Mouse (Mus musculus): Measurements from ENCODE around the gene Sh3gl2. TPM values are rescaled to one million over a fixed set of nuclear protein-coding genes. Genes with fewer than 3 reads are reported as not detected.
A peak's percentile ranks its signal among the peaks of the same experiment; 100 is the strongest.

Gene Sh3gl2
- polyA plus RNA-seq (2015; fragmentation: Nextera tagmentation; extraction: Ambion mirVana): 0.60 and 1.4 TPM in 2 replicates

DNA sequence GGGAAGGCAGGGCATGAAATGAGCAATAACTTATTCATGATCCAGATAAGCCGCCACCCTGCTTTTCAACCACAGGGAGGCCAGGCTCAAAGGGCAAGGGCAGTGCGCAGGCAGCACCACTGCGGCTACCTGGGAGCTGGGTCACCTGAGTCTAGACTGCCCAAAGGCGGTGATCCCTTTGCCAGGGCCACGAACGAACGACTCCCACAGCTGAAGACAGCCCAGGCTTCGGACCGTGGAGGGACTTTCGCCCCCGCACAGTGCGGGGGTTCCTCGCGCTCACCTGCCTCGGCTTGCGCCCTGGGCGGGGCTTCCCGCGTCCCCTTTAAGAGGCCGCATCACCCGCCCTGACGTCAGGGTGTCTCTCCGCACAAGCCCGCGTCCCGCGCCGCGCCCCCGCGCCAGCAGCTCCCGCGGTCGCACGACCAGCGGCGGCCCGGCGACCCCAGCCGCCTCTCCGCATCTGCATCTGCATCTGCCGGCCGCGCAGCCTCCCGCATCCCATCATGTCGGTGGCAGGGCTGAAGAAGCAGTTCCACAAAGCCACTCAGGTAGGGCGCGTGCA lies at the start of gene Sh3gl2:
TSS of gene Sh3gl2 (plus strand) at position 56 of the 565 bp plus-strand sequence.
- H3K4me1 ChIP-seq (replicated peaks): peaks cover 12% of the 10 kb centered on the region
- no peaks in the 10 kb centered on the region for H3K9me3 ChIP-seq (replicated peaks)
- peaks cover 53% of the 10 kb centered on the region for H3K27me3 ChIP-seq
- 1% methylated on average over 48 of the region's 48 CpGs for WGBS
- H3K27ac ChIP-seq: no peak within 1 kb of the TSS
- no peaks in the 10 kb centered on the region for H3K36me3 ChIP-seq
- H3K9ac ChIP-seq: peak within 1 kb of the TSS; percentile 56
- peak within 1 kb of the TSS; percentile 99 for H3K4me2 ChIP-seq
- peak within 1 kb of the TSS; percentile 74 for H3K4me3 ChIP-seq
- peak; percentile 47; the same call in 1 of the 2 replicates for ATAC-seq (replicated peaks; ENCODE audit: insufficient number of reproducible peaks, insufficient read depth, low FRiP score, low read depth)

GRCm38 (mm10) chr4:85161156-85161555 lies 43.8 kb upstream of the Sh3gl2 start:
- H3K9me3 ChIP-seq (replicated peaks): no peaks in the 10 kb centered on the region
- H3K4me1 ChIP-seq (replicated peaks): 0 out of 2 replicates have a peak, but pooled peaks cover 2% of the 10 kb centered on the region
- no peaks in the 10 kb centered on the region for H3K27me3 ChIP-seq
- WGBS: 55% methylated on average over 4 of the region's 4 CpGs
- no peak overlapping the region for H3K27ac ChIP-seq
- ATAC-seq (replicated peaks; ENCODE audit: insufficient number of reproducible peaks, insufficient read depth, low FRiP score, low read depth): no peak
- H3K4me2 ChIP-seq: no peak overlapping the region
- H3K36me3 ChIP-seq: no peaks in the 10 kb centered on the region
- H3K4me3 ChIP-seq: no peak overlapping the region
- H3K9ac ChIP-seq: no peak overlapping the region

DNA sequence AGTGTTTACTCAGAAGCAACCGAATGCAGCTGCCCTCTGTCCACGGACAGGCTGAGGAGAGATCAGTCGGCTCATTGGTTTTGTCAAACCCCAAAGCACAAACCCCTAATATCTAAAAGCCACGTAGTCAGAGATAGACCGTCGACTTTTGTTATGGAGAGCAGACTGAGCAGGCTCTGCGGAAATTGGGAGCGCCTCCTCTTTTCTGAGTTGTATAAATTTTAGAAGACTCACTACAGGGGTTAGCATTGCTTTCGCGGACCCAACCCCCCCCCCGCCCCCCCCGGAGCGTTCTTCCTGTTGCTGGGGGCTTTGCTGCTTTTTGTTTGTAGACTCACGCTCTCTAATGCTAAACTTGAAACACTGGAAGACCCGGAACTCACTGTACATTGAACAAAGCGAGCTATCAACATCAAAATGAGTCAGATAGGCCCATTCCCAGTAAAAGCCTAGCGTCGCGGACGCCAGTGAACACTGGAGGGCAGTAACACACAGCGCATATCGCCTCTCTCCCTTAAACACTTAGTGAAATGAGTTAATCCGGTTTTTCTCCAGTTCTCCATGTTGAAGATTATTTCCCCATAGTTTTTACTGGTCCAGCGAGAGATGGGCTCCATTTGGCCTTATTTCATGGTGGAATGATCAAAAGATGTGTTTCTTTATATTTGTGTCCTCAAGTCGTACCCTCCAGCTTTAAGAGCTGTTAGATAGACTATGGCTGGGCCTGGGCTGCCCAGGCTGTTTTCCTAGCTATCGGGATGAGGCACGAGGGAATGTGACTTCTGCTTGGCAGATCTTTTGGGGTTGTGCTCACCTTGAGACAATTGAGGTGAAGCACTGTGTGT lies 42.2 kb upstream of the Sh3gl2 start:
- Histone ChIP-seq H3K9ac (no peak overlapping the region), H3K4me3 (no peak overlapping the region), H3K27ac (no peak overlapping the region), H3K27me3 (no peaks in the 10 kb centered on the region), H3K4me1 (replicated peaks) (0 out of 2 replicates have a peak, but pooled peaks cover 2% of the 10 kb centered on the region), H3K9me3 (replicated peaks) (no peaks in the 10 kb centered on the region), H3K4me2 (peak overlapping the region; percentile 49), H3K36me3 (no peaks in the 10 kb centered on the region)
- WGBS: 23% methylated on average over 27 of the region's 27 CpGs
- ATAC-seq (replicated peaks; ENCODE audit: insufficient number of reproducible peaks, insufficient read depth, low FRiP score, low read depth): no peak

- H3K36me3 ChIP-seq: no peaks in the 10 kb centered on the region
- H3K27ac ChIP-seq: no peak overlapping the region
- WGBS: 86% methylated on average over 2 of the region's 2 CpGs
- no peak overlapping the region for H3K4me3 ChIP-seq
- ATAC-seq (replicated peaks; ENCODE audit: insufficient number of reproducible peaks, insufficient read depth, low FRiP score, low read depth): no peak
- no peaks in the 10 kb centered on the region for H3K9me3 ChIP-seq (replicated peaks)
- 0 out of 2 replicates have a peak, but pooled peaks cover 2% of the 10 kb centered on the region for H3K4me1 ChIP-seq (replicated peaks)
- H3K27me3 ChIP-seq: no peaks in the 10 kb centered on the region
- no peak overlapping the region for H3K4me2 ChIP-seq
- no peak overlapping the region for H3K9ac ChIP-seq
Observed at GRCm38 (mm10) chr4:85163313-85163615, 41.7 kb upstream of the Sh3gl2 start.

- Histone ChIP-seq H3K27me3 (no peaks in the 10 kb centered on the region), H3K4me1 (replicated peaks) (0 out of 2 replicates have a peak, but pooled peaks cover under 1% of the 10 kb centered on the region), H3K9ac (no peak overlapping the region), H3K9me3 (replicated peaks) (no peaks in the 10 kb centered on the region), H3K4me3 (no peak overlapping the region), H3K36me3 (no peaks in the 10 kb centered on the region), H3K27ac (no peak overlapping the region), H3K4me2 (no peak overlapping the region)
- 83% methylated on average over 12 of the region's 12 CpGs for WGBS
- no peak for ATAC-seq (replicated peaks; ENCODE audit: insufficient number of reproducible peaks, insufficient read depth, low FRiP score, low read depth)
Observed at GRCm38 (mm10) chr4:85168001-85168400, 36.9 kb upstream of the Sh3gl2 start.

- Histone ChIP-seq H3K9me3 (replicated peaks) (no peaks in the 10 kb centered on the region), H3K27me3 (no peaks in the 10 kb centered on the region), H3K9ac (no peak overlapping the region), H3K4me2 (no peak overlapping the region), H3K36me3 (no peaks in the 10 kb centered on the region), H3K27ac (no peak overlapping the region), H3K4me1 (replicated peaks) (no peaks in the 10 kb centered on the region), H3K4me3 (no peak overlapping the region)
- ATAC-seq (replicated peaks; ENCODE audit: insufficient number of reproducible peaks, insufficient read depth, low FRiP score, low read depth): no peak
- WGBS: 78% methylated on average over 4 of the region's 4 CpGs
Observed at GRCm38 (mm10) chr4:85175466-85175865, 29.5 kb upstream of the Sh3gl2 start.

DNA sequence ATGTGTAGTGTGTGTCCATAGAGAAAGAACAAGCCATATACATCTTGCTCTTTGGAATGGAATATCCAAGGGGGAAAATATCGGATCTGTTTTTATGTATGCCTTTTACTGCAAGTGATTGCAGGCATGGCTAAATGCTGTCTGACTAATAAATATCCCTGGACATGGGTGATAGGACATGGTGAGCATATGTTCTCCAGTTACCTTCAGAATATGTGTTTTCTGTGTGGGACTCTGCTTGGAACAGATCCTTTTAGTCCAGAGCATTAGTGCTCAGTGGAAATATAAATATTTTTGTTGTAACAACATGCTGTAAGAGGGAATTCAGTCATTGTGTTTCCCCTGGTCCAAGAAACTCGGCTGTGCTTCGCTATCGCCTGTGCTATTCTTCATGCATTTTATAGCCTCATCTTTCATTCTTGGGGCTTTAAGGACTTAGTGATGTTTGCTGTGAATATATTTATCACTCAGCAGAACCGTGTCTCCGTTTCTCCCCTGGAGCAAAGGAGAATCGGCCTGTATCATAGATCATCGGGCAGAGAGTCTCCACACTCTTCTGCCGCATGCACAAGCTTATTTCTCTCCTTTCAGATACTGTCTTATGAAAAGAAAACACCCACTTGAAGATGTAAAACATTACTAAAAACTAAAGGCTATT lies 26.4 kb upstream of the Sh3gl2 start:
- H3K9me3 ChIP-seq (replicated peaks): no peaks in the 10 kb centered on the region
- WGBS: 78% methylated on average over 9 of the region's 9 CpGs

GRCm38 (mm10) chr4:85186011-85186410 lies 18.9 kb upstream of the Sh3gl2 start:
- H3K9ac ChIP-seq: no peak overlapping the region
- H3K4me1 ChIP-seq (replicated peaks): no peaks in the 10 kb centered on the region
- WGBS: 53% methylated on average over 4 of the region's 4 CpGs
- H3K27me3 ChIP-seq: no peaks in the 10 kb centered on the region
- H3K36me3 ChIP-seq: no peaks in the 10 kb centered on the region
- 0 out of 2 replicates have a peak, but pooled peaks have one; percentile 27 for ATAC-seq (replicated peaks; ENCODE audit: insufficient number of reproducible peaks, insufficient read depth, low FRiP score, low read depth)
- no peak overlapping the region for H3K4me2 ChIP-seq
- H3K9me3 ChIP-seq (replicated peaks): no peaks in the 10 kb centered on the region
- no peak overlapping the region for H3K27ac ChIP-seq
- H3K4me3 ChIP-seq: no peak overlapping the region

More for the DNA sequence above, 26.4 kb upstream of the Sh3gl2 start:
- no peak for ATAC-seq (replicated peaks; ENCODE audit: insufficient number of reproducible peaks, insufficient read depth, low FRiP score, low read depth)
- Histone ChIP-seq H3K4me2 (no peak overlapping the region), H3K4me1 (replicated peaks) (no peaks in the 10 kb centered on the region), H3K36me3 (no peaks in the 10 kb centered on the region), H3K4me3 (no peak overlapping the region), H3K27me3 (no peaks in the 10 kb centered on the region), H3K27ac (no peak overlapping the region), H3K9ac (no peak overlapping the region)

GRCm38 (mm10) chr4:85196201-85196600 lies 8.7 kb upstream of the Sh3gl2 start:
- 26% methylated on average over 4 of the region's 4 CpGs for WGBS

DNA sequence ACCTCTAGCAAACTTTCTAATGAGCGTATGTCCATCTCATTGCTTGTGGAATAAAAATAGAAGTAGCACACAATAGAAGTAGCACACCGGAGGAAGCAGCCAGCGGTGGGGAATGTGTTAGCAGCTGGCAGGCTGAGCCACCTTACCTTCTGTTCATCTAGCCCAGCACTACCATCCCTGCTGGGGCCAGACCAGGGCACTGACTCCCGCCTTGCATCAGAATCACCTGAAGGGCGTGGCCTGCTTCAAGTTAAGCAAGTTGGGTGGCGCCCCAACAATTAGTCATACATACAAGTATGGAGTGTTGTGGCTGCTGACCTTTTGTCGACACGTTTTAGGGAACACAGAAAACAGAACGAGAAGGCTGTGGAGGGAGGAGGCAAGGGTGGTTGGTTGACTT lies 6.5 kb upstream of the Sh3gl2 start:
- no peak overlapping the region for H3K4me3 ChIP-seq
- WGBS: 70% methylated on average over 9 of the region's 9 CpGs
- H3K36me3 ChIP-seq: no peaks in the 10 kb centered on the region
- H3K9ac ChIP-seq: no peak overlapping the region
- H3K4me1 ChIP-seq (replicated peaks): no peaks in the 10 kb centered on the region
- no peaks in the 10 kb centered on the region for H3K9me3 ChIP-seq (replicated peaks)
- ATAC-seq (replicated peaks; ENCODE audit: insufficient number of reproducible peaks, insufficient read depth, low FRiP score, low read depth): no peak
- H3K4me2 ChIP-seq: no peak overlapping the region
- peaks cover 12% of the 10 kb centered on the region for H3K27me3 ChIP-seq
- H3K27ac ChIP-seq: no peak overlapping the region

More at GRCm38 (mm10) chr4:85196201-85196600, 8.7 kb upstream of the Sh3gl2 start:
- H3K36me3 ChIP-seq: no peaks in the 10 kb centered on the region
- H3K9ac ChIP-seq: no peak overlapping the region
- no peak overlapping the region for H3K4me2 ChIP-seq
- H3K4me1 ChIP-seq (replicated peaks): no peaks in the 10 kb centered on the region
- H3K27me3 ChIP-seq: no peaks in the 10 kb centered on the region
- ATAC-seq (replicated peaks; ENCODE audit: insufficient number of reproducible peaks, insufficient read depth, low FRiP score, low read depth): no peak
- H3K9me3 ChIP-seq (replicated peaks): no peaks in the 10 kb centered on the region
- no peak overlapping the region for H3K4me3 ChIP-seq
- no peak overlapping the region for H3K27ac ChIP-seq

DNA sequence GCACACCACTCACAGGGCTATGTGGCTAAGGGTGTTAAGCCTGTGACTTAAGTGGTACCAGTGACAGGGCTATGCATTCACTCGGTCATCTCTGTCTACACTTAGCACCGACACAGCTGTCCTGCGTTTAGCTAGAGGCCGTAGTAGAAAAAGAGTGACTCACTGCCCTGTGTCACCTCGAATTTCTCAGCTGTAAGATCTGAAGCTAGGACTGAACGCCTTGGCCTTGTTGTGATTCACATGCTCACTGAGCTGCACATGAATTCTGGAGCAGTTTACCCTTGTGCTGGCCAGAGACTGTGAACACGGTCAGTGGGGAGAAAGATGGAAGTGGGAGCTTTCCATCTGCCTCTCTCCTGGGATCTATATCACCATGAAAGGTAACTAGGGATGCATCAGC lies 2.3 kb upstream of the Sh3gl2 start:
- Histone ChIP-seq H3K4me2 (no peak overlapping the region), H3K27ac (no peak overlapping the region), H3K27me3 (peaks cover 49% of the 10 kb centered on the region), H3K4me3 (no peak overlapping the region), H3K9ac (no peak overlapping the region), H3K36me3 (no peaks in the 10 kb centered on the region), H3K4me1 (replicated peaks) (peaks cover 12% of the 10 kb centered on the region), H3K9me3 (replicated peaks) (no peaks in the 10 kb centered on the region)
- WGBS: 57% methylated on average over 7 of the region's 7 CpGs
- no peak for ATAC-seq (replicated peaks; ENCODE audit: insufficient number of reproducible peaks, insufficient read depth, low FRiP score, low read depth)
